Mouse (Mus musculus) spleen, adult 2 months (tissue): ENCODE results near the gene Gadl1. TPM values are rescaled to one million over a fixed set of nuclear protein-coding genes. Genes with fewer than 3 reads are reported as not detected.

ENCODE experiments used
- DNase-seq, 2 experiments: peaks; one replicate each; pipeline versions ENCODE4 v3.0.0 to v3.0.0-alpha.2; 2012 to 2021; ENCODE audit warnings: low spot score in 2 of 2, low read depth in 1 of 2
- H3K27ac ChIP-seq: fragments of 200-500 bp; 2 replicates; pipeline ENCODE4 v1.5.1; 2012; ENCODE audit warnings: low read length, inconsistent platforms; ENCODE audit not compliant: insufficient read depth
- H3K27me3 ChIP-seq: fragments of 200-500 bp; 2 replicates; pipeline ENCODE4 v1.6.1; 2012; ENCODE audit warnings: mild to moderate bottlenecking, moderate library complexity, low read length, inconsistent platforms; ENCODE audit not compliant: control insufficient read depth, insufficient read depth
- H3K36me3 ChIP-seq: fragments of 200-500 bp; 2 replicates; pipeline ENCODE4 v1.6.1; 2012; ENCODE audit warnings: mild to moderate bottlenecking, low read length, inconsistent platforms; ENCODE audit not compliant: control insufficient read depth, insufficient read depth
- H3K4me1 ChIP-seq: fragments of 200-500 bp; 2 replicates; pipeline ENCODE4 v1.6.1; 2011; ENCODE audit warnings: inconsistent platforms; ENCODE audit not compliant: control insufficient read depth, insufficient read depth, insufficient read length
- H3K4me3 ChIP-seq: fragments of 200-500 bp; 2 replicates; pipeline ENCODE4 v1.5.1; 2011; ENCODE audit warnings: mild to moderate bottlenecking, inconsistent platforms; ENCODE audit not compliant: insufficient read depth, insufficient read length; ENCODE audit errors: extremely low read depth
- CTCF ChIP-seq: fragments of 200-500 bp; IDR thresholded peaks from 2 replicates; pipeline ENCODE4 v1.5.1; 2011; ENCODE audit warnings: mild to moderate bottlenecking, inconsistent platforms; ENCODE audit not compliant: insufficient read depth, insufficient read length, insufficient replicate concordance; ENCODE audit errors: extremely low read depth
- POLR2A ChIP-seq: fragments of 200-500 bp; IDR thresholded peaks from 2 replicates; pipeline ENCODE4 v1.6.1; 2011; ENCODE audit warnings: low read depth, low read length, inconsistent platforms
- WGBS: fragments of 180-500 bp; shearing (Covaris S2); methylation state at CpG from one replicate; pipeline ENCODE4 v1.1.7; 2018; 5-methylcytosine and 5-hydroxymethylcytosine counted together
- polyA plus RNA-seq: library from polyadenylated mRNA; depleted of rRNA; stranded (reverse); fragments of >200 nt; gene quantifications from 2 replicates; pipeline ENCODE4 v1.2.3, GENCODE M21; 2012

Gene Gadl1
- polyA plus RNA-seq, 1 experiment, result not detected

GRCm38 (mm10) chr9:115933243-115933964, 24.1 kb downstream of the Gadl1 start:
- no peak for DNase-seq
- H3K27ac ChIP-seq, result no peak overlapping the region
- H3K36me3 ChIP-seq, result no peaks in the 10 kb centered on the region
- H3K4me1 ChIP-seq, result no peaks in the 10 kb centered on the region
- H3K27me3 ChIP-seq, result no peaks in the 10 kb centered on the region
- TF ChIP-seq CTCF, result no peak
- TF ChIP-seq POLR2A, result no peak
- H3K4me3 ChIP-seq, result no peak overlapping the region
- 84% methylated on average over 7 of the region's 7 CpGs for whole genome bisulfite sequencing

- H3K4me1 ChIP-seq, result no peaks in the 10 kb centered on the region
- WGBS, result 88% methylated on average over 11 of the region's 11 CpGs
- no peak overlapping the region for H3K27ac ChIP-seq
- no peak for DNase-seq
- no peak overlapping the region for H3K4me3 ChIP-seq
- H3K36me3 ChIP-seq, result no peaks in the 10 kb centered on the region
- TF ChIP-seq CTCF, result no peak
- H3K27me3 ChIP-seq, result no peaks in the 10 kb centered on the region
Observed at GRCm38 (mm10) chr9:115934288-115934687, 25.0 kb downstream of the Gadl1 start.

- Histone ChIP-seq H3K27me3 (no peaks in the 10 kb centered on the region), H3K27ac (no peak overlapping the region), H3K36me3 (no peaks in the 10 kb centered on the region), H3K4me3 (no peak overlapping the region), H3K4me1 (no peaks in the 10 kb centered on the region)
- WGBS, result 48% methylated on average over 2 of the region's 2 CpGs
- no peak for DNase-seq
- no peak for TF ChIP-seq POLR2A
Observed at GRCm38 (mm10) chr9:115936350-115936749, 27.1 kb downstream of the Gadl1 start.

- H3K27me3 ChIP-seq, result no peaks in the 10 kb centered on the region
- DNase-seq, result no peak
- no peak overlapping the region for H3K4me3 ChIP-seq
- TF ChIP-seq POLR2A (no peak), CTCF (no peak)
- no peaks in the 10 kb centered on the region for H3K4me1 ChIP-seq
- no peaks in the 10 kb centered on the region for H3K36me3 ChIP-seq
- H3K27ac ChIP-seq, result no peak overlapping the region
- whole genome bisulfite sequencing, result 94% methylated on average over 5 of the region's 5 CpGs
Observed at GRCm38 (mm10) chr9:115937915-115938314, 28.7 kb downstream of the Gadl1 start.

GRCm38 (mm10) chr9:115939420-115939819, 30.2 kb downstream of the Gadl1 start:
- H3K27me3 ChIP-seq, result no peaks in the 10 kb centered on the region
- H3K4me3 ChIP-seq, result no peak overlapping the region
- 65% methylated on average over 3 of the region's 3 CpGs for WGBS
- no peaks in the 10 kb centered on the region for H3K4me1 ChIP-seq
- H3K36me3 ChIP-seq, result no peaks in the 10 kb centered on the region
- TF ChIP-seq POLR2A (no peak), CTCF (no peak)
- no peak overlapping the region for H3K27ac ChIP-seq
- no peak for DNase-seq

- no peak for DNase-seq
- 82% methylated on average over 8 of the region's 8 CpGs for WGBS
- H3K27ac ChIP-seq, result no peak overlapping the region
- no peaks in the 10 kb centered on the region for H3K27me3 ChIP-seq
- H3K4me3 ChIP-seq, result no peak overlapping the region
- TF ChIP-seq POLR2A (no peak), CTCF (no peak)
- H3K36me3 ChIP-seq, result no peaks in the 10 kb centered on the region
- no peaks in the 10 kb centered on the region for H3K4me1 ChIP-seq
Observed at GRCm38 (mm10) chr9:115941171-115941570, 31.9 kb downstream of the Gadl1 start.

- TF ChIP-seq POLR2A (no peak), CTCF (no peak)
- no peaks in the 10 kb centered on the region for H3K36me3 ChIP-seq
- no peaks in the 10 kb centered on the region for H3K4me1 ChIP-seq
- 80% methylated on average over 4 of the region's 4 CpGs for WGBS
- no peak overlapping the region for H3K27ac ChIP-seq
- H3K27me3 ChIP-seq, result no peaks in the 10 kb centered on the region
- no peak overlapping the region for H3K4me3 ChIP-seq
- DNase-seq, result no peak
Observed at GRCm38 (mm10) chr9:115942486-115942885, 33.2 kb downstream of the Gadl1 start.
